Mouse (Mus musculus) forebrain, embryonic 11.5 days (tissue): ENCODE results near the gene Crygd. TPM values are rescaled to one million over a fixed set of nuclear protein-coding genes. Genes with fewer than 3 reads are reported as not detected.

Experiments used
- ATAC-seq: fragments of 200-750 bp; cut with Nextera tagmentation; replicated peaks from 2 replicates; pipeline ENCODE4 v1.8.0; 2017; ENCODE audit warnings: moderate TSS enrichment; ENCODE audit not compliant: low FRiP score
- DNase-seq: peaks from one replicate; pipeline ENCODE4 v3.0.0-alpha.2; 2017; ENCODE audit warnings: low spot score
- H3K27ac ChIP-seq: fragments of 300-500 bp; sonication (generic); 2 replicates; pipeline ENCODE4 v1.5.1; 2014; ENCODE audit warnings: low read depth, low read length
- H3K27me3 ChIP-seq: fragments of 300-500 bp; sonication (generic); 2 replicates; pipeline ENCODE4 v1.6.1; 2014; ENCODE audit warnings: mild to moderate bottlenecking, low read length, mixed read lengths; ENCODE audit not compliant: control insufficient read depth, insufficient read depth
- H3K36me3 ChIP-seq: fragments of 300-500 bp; sonication (generic); 2 replicates; pipeline ENCODE4 v1.6.1; 2014; ENCODE audit warnings: mild to moderate bottlenecking, low read length, moderate library complexity, mixed read lengths; ENCODE audit not compliant: control insufficient read depth, insufficient read depth
- H3K4me1 ChIP-seq: fragments of 300-500 bp; sonication (generic); replicated peaks from 2 replicates; pipeline ENCODE4 v1.6.1; 2014; ENCODE audit warnings: low read length, mixed read lengths; ENCODE audit not compliant: control insufficient read depth, insufficient read depth
- H3K4me2 ChIP-seq: fragments of 300-500 bp; sonication (generic); 2 replicates; pipeline ENCODE4 v1.6.1; 2014; ENCODE audit warnings: low read depth, mild to moderate bottlenecking, low read length, moderate library complexity, mixed read lengths; ENCODE audit not compliant: severe bottlenecking
- H3K4me3 ChIP-seq: fragments of 300-500 bp; sonication (generic); 2 replicates; pipeline ENCODE4 v1.5.1; 2014; ENCODE audit warnings: low read depth, low read length
- H3K9ac ChIP-seq: fragments of 300-500 bp; sonication (generic); 2 replicates; pipeline ENCODE4 v1.6.1; 2014; ENCODE audit warnings: low read length
- H3K9me3 ChIP-seq: fragments of 300-500 bp; sonication (generic); 2 replicates; pipeline ENCODE4 v1.6.1; 2016; ENCODE audit warnings: low read length, mixed read lengths; ENCODE audit not compliant: control insufficient read depth
- WGBS: fragments of 180-500 bp; shearing (Covaris S2); extraction: QIAGEN DNeasy Blood & Tissue Kit; methylation state at CpG from one replicate; pipeline ENCODE4 v1.1.7; 2014; 5-methylcytosine and 5-hydroxymethylcytosine counted together
- polyA plus RNA-seq: library from polyadenylated mRNA; unstranded; fragments of >200 nt; fragmentation: Nextera tagmentation; extraction: Ambion mirVana; gene quantifications from 2 replicates; pipeline ENCODE4 v1.2.1, GENCODE M21; 2014

Crygd gene
- polyA plus RNA-seq, 1 experiment from 2014 or later = not detected

GRCm38 (mm10) chr1:65091566-65091965 is 28.3 kb upstream of the Crygd start:
- Histone ChIP-seq H3K27me3 (no peaks in the 10 kb centered on the region), H3K4me1 (no peaks in the 10 kb centered on the region), H3K4me2 (no peak overlapping the region), H3K9ac (no peak overlapping the region), H3K27ac (no peak overlapping the region), H3K36me3 (no peaks in the 10 kb centered on the region), H3K4me3 (no peak overlapping the region), H3K9me3 (no peaks in the 10 kb centered on the region)
- ATAC-seq (no peak), DNase-seq (no peak)
- 91% methylated on average over 3 of the region's 3 CpGs for WGBS

DNA sequence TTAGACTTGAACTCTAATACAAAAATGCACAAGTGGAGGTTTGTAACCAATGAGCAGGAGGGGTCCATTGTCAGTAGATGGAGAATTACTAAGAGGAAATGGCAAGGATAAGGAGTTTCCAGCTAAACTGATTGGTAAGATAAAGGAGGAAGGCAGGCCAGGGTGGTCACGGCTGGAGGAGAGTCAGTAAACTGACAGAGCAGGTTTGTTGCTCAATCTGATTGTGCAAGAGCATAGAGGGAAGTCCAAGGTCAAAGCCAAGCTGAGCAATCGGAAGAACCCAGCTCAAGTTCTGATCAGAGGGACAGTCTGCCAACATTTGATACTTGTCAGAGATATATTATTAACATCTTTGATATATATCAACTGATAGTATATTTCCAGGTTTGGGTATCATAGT is 27.1 kb upstream of the Crygd start:
- Histone ChIP-seq H3K36me3 (no peaks in the 10 kb centered on the region), H3K27me3 (no peaks in the 10 kb centered on the region), H3K27ac (no peak overlapping the region), H3K4me1 (no peaks in the 10 kb centered on the region), H3K9me3 (no peaks in the 10 kb centered on the region), H3K4me3 (no peak overlapping the region), H3K9ac (no peak overlapping the region), H3K4me2 (no peak overlapping the region)
- WGBS = 85% methylated on average over 2 of the region's 2 CpGs
- DNase-seq (no peak), ATAC-seq (no peak)

GRCm38 (mm10) chr1:65088567-65089356 is 25.5 kb upstream of the Crygd start:
- no peak for ATAC-seq
- Histone ChIP-seq H3K9ac (no peak overlapping the region), H3K27ac (no peak overlapping the region), H3K4me1 (no peaks in the 10 kb centered on the region), H3K27me3 (no peaks in the 10 kb centered on the region), H3K4me3 (no peak overlapping the region), H3K4me2 (no peak overlapping the region), H3K36me3 (no peaks in the 10 kb centered on the region), H3K9me3 (no peaks in the 10 kb centered on the region)
- DNase-seq = no peak
- 86% methylated on average over 6 of the region's 6 CpGs for WGBS

DNA sequence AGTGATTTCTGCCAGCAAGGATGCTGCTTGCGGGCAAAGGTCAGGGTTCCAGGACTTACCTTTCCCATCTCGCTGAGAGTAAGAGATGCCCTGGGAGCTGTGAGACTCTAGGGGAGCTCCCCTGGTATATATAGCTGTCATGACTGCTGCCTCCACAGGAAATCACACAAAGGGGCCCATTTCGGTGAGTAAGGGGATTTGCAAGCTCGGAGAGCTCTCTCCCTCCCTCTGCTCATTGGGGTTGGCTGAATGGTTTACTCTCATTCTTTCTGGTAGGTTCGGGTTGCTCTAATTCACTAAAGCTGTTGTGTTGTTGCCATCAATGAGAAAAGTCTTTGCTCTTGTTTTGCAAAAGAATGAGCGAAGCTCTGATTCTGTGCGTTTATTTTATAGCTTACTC is 18.9 kb upstream of the Crygd start, which contains the start of gene Crygb:
Gene Crygb, minus strand, starts transcription at position 101 of the 400 bp plus-strand sequence.
- H3K36me3 ChIP-seq = no peaks in the 10 kb centered on the region
- H3K9me3 ChIP-seq = no peaks in the 10 kb centered on the region
- WGBS = 26% methylated on average over 7 of the region's 7 CpGs
- H3K27ac ChIP-seq = no peak within 1 kb of the TSS
- 0 out of 2 replicates have a peak, but pooled peaks cover 2% of the 10 kb centered on the region for H3K4me1 ChIP-seq
- no peaks in the 10 kb centered on the region for H3K27me3 ChIP-seq
- no peak for DNase-seq
- ATAC-seq = no peak
- H3K4me3 ChIP-seq = no peak within 1 kb of the TSS
- no peak within 1 kb of the TSS for H3K9ac ChIP-seq
- no peak within 1 kb of the TSS for H3K4me2 ChIP-seq

- ATAC-seq = no peak
These were observed 12.4 kb upstream of the Crygd start for GRCm38 (mm10) chr1:65075607-65076006.

DNA sequence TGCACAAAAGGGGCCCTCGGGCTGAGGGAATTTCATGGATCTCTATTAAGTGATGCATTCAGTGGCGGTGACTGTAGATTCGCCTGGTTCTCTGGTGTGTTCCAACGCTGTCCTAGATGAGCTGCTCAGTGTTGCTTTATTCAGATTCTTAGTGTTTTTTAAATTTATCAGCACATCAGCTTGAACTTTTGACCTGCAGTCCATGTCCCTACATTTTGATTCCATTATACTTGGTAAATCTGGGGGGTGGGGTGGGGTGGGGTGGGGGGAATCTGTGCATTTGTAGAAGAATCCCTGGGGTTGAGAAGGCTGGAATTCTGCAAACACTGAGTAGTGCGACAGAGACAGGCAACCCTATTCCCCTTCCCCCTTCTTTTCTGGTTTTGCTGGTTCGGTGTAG is 10.3 kb upstream of the Crygd start, which contains the start of gene Crygc:
Gene Crygc, minus strand, starts transcription at position 101 of the 400 bp plus-strand sequence.
- Histone ChIP-seq H3K4me2 (no peak within 1 kb of the TSS), H3K9ac (no peak within 1 kb of the TSS), H3K4me1 (no peaks in the 10 kb centered on the region), H3K36me3 (no peaks in the 10 kb centered on the region), H3K4me3 (no peak within 1 kb of the TSS), H3K27me3 (no peaks in the 10 kb centered on the region), H3K9me3 (no peaks in the 10 kb centered on the region), H3K27ac (no peak within 1 kb of the TSS)
- DNase-seq (no peak), ATAC-seq (no peak)
- 61% methylated on average over 6 of the region's 6 CpGs for WGBS

More at GRCm38 (mm10) chr1:65075607-65076006, 12.4 kb upstream of the Crygd start:
- Histone ChIP-seq H3K4me2 (no peak overlapping the region), H3K4me3 (no peak overlapping the region), H3K36me3 (no peaks in the 10 kb centered on the region), H3K9me3 (no peaks in the 10 kb centered on the region), H3K9ac (no peak overlapping the region), H3K27me3 (no peaks in the 10 kb centered on the region), H3K27ac (no peak overlapping the region), H3K4me1 (no peaks in the 10 kb centered on the region)
- no peak for DNase-seq
- WGBS = 23% methylated on average over 5 of the region's 5 CpGs

DNA sequence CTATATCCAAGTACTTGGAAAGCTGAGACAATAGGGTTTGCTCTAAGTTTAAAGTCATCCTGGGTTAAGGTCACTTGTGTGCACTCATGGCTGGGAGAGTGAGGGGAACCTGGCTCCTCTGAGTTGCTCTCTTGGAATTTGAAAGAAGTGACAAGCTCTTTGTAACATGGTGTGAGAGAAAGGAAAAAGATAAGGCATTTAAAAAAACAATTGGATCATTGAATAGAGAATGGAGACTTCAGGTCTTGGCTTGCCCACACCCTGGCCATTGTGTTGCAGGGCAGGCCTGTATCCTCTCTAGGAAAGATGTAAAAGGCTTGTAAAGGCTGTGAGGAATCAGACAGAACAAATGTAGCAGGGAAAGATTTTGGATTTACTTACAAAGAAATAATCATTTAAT is 4.6 kb upstream of the Crygd start:
- Histone ChIP-seq H3K9ac (no peak overlapping the region), H3K36me3 (no peaks in the 10 kb centered on the region), H3K4me1 (no peaks in the 10 kb centered on the region), H3K27me3 (no peaks in the 10 kb centered on the region), H3K4me3 (no peak overlapping the region), H3K9me3 (no peaks in the 10 kb centered on the region), H3K27ac (no peak overlapping the region), H3K4me2 (no peak overlapping the region)
- DNase-seq (no peak), ATAC-seq (no peak)

GRCm38 (mm10) chr1:65064201-65064600 is 949 bp upstream of the Crygd start:
- 81% methylated on average over 15 of the region's 15 CpGs for WGBS
- no peaks in the 10 kb centered on the region for H3K36me3 ChIP-seq
- no peak overlapping the region for H3K27ac ChIP-seq
- no peaks in the 10 kb centered on the region for H3K4me1 ChIP-seq
- no peaks in the 10 kb centered on the region for H3K9me3 ChIP-seq
- no peak overlapping the region for H3K9ac ChIP-seq
- H3K27me3 ChIP-seq = no peaks in the 10 kb centered on the region
- no peak overlapping the region for H3K4me2 ChIP-seq
- H3K4me3 ChIP-seq = no peak overlapping the region
- ATAC-seq = no peak
- no peak for DNase-seq

- WGBS = 24% methylated on average over 2 of the region's 2 CpGs
- ATAC-seq (no peak), DNase-seq (no peak)
- Histone ChIP-seq H3K36me3 (no peaks in the 10 kb centered on the region), H3K9me3 (no peaks in the 10 kb centered on the region), H3K27ac (no peak overlapping the region), H3K4me2 (no peak overlapping the region), H3K27me3 (no peaks in the 10 kb centered on the region), H3K4me3 (no peak overlapping the region), H3K9ac (no peak overlapping the region), H3K4me1 (peaks cover 7% of the 10 kb centered on the region; the same call in 1 of the 2 replicates)
These were observed 11.1 kb downstream of the Crygd start for GRCm38 (mm10) chr1:65052140-65052539.
